Mouse (Mus musculus) frontal cortex, postnatal 25 days (tissue): ENCODE data around the gene Olfr1046.
"Not testable (repeated sequence)": the region's sequence is repeated elsewhere in the genome, so short reads cannot be mapped to it uniquely, and the experiment has no call there.

ENCODE experiments used
- DNase-seq, 2 experiments: peaks; one replicate each; pipeline ENCODE4 v3.0.0; 2022; ENCODE audit warnings: low spot score in 2 of 2

Gene Olfr1046

GRCm38 (mm10) chr2:86219214-86219613 is at the start of gene Olfr1046:
Olfr1046 (minus strand) TSS chr2:86219314.
- no peak for DNase-seq

GRCm38 (mm10) chr2:86258228-86258627 is 39.1 kb upstream of the Olfr1046 start, which contains the start of gene Olfr1049:
Olfr1049 (minus strand) TSS chr2:86258328.
- not testable (repeated sequence) for DNase-seq

GRCm38 (mm10) chr2:86240189-86240588 is 21.1 kb upstream of the Olfr1046 start, which contains the start of gene Olfr1048:
Olfr1048 (minus strand) TSS chr2:86240289.
- no peak for DNase-seq

GRCm38 (mm10) chr2:86231301-86231700 is 12.2 kb upstream of the Olfr1046 start, which contains the start of gene Olfr1047:
Olfr1047 (minus strand) TSS chr2:86231401.
- no peak for DNase-seq

GRCm38 (mm10) chr2:86202909-86203308 is 16.2 kb downstream of the Olfr1046 start, which contains the start of gene Olfr1045:
Olfr1045 (minus strand) TSS chr2:86203009.
- no peak for DNase-seq

GRCm38 (mm10) chr2:86195863-86196262 is 23.3 kb downstream of the Olfr1046 start:
- DNase-seq, result no peak

- DNase-seq, result no peak
Observed at GRCm38 (mm10) chr2:86185583-86185982, 33.5 kb downstream of the Olfr1046 start, which contains the start of gene Olfr52. Olfr52 (minus strand) TSS chr2:86185683.

- no peak for DNase-seq
Observed at GRCm38 (mm10) chr2:86179950-86180349, 39.2 kb downstream of the Olfr1046 start.

- DNase-seq, result no peak
Observed at GRCm38 (mm10) chr2:86177720-86178119, 41.4 kb downstream of the Olfr1046 start, which contains the start of gene Olfr1044. Olfr1044 (minus strand) TSS chr2:86177820.

- DNase-seq, result not testable (repeated sequence)
Observed at GRCm38 (mm10) chr2:86175422-86175821, 43.7 kb downstream of the Olfr1046 start.

- DNase-seq, result no peak
Observed at GRCm38 (mm10) chr2:86167422-86167821, 51.7 kb downstream of the Olfr1046 start, which contains the start of gene Olfr1043. Olfr1043 (minus strand) TSS chr2:86167522.
